Mouse (Mus musculus): ENCODE measurements at regions not wholly inside any gene's neighbourhood (a gene's known extent, or its start where the extent isn't known, plus 50 kb on each side); places are given as distances from the start of the nearest gene placed in this dataset.

DNA sequence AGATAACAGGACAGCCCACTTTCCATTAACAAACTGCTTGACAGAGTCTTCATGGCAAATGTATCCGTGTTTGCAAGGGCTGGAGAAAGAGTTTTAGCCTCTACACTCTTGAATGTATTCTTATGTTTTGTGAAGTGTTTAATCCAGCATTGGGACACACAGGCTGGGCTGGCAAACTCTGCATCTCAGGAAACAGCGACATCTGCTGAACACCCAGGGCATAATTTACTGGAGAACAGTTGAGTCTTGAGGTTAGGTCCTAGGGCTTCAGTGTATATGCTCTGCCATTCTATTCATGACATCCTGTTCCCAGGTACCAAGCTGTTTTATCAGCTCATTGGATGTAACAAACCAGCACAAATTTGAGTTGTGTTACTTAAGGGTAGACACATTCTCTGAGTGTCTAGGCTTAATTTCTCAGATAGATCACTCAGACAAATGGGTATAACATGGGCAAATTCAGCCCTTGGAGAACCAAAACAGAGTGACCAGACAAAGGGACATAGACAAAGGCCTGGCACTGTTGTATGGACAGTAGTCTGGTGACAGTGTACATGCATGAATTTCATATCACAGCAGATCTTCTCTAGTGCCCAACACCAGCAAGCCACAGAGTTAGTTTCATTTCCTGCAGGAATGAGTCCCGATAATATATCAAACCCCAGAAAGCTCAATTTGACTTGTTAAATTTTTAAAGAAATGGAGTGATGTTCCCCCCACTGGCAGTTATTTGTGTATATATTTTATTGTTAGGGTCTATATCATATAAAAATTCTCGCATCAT lies 477.9 kb downstream of the Bmp2 start:
- 66% methylated on average over 4 of the region's 4 CpGs for WGBS
- H3K27ac ChIP-seq: no peak overlapping the region
- H3K4me3 ChIP-seq (replicated peaks; ENCODE audit: low read length): no peak overlapping the region
- no peaks in the 10 kb centered on the region for H3K36me3 ChIP-seq (replicated peaks; ENCODE audit: control insufficient read depth, insufficient read depth)
- no peaks in the 10 kb centered on the region for H3K9me3 ChIP-seq (ENCODE audit: control insufficient read depth, low read length)
- no peak overlapping the region for H3K9ac ChIP-seq
- no peak for ATAC-seq (ENCODE audit: low FRiP score)
- H3K4me2 ChIP-seq (replicated peaks): no peak overlapping the region
- H3K4me1 ChIP-seq (replicated peaks; ENCODE audit: control insufficient read depth, insufficient read depth, low read length): no peaks in the 10 kb centered on the region
- DNase-seq (ENCODE audit: low spot score): peak; percentile 44
- no peaks in the 10 kb centered on the region for H3K27me3 ChIP-seq (ENCODE audit: control insufficient read depth, insufficient read depth, low read length)

GRCm38 (mm10) chr2:134029153-134029552 lies 477.2 kb downstream of the Bmp2 start:
- no peaks in the 10 kb centered on the region for H3K9me3 ChIP-seq (ENCODE audit: control insufficient read depth, low read length)
- H3K27ac ChIP-seq: no peak overlapping the region
- no peak for ATAC-seq (ENCODE audit: low FRiP score)
- no peaks in the 10 kb centered on the region for H3K27me3 ChIP-seq (ENCODE audit: control insufficient read depth, insufficient read depth, low read length)
- H3K4me1 ChIP-seq (replicated peaks; ENCODE audit: control insufficient read depth, insufficient read depth, low read length): no peaks in the 10 kb centered on the region
- DNase-seq (ENCODE audit: low spot score): no peak
- H3K4me2 ChIP-seq (replicated peaks): no peak overlapping the region
- H3K4me3 ChIP-seq (replicated peaks; ENCODE audit: low read length): no peak overlapping the region
- 83% methylated on average over 2 of the region's 2 CpGs for WGBS
- H3K36me3 ChIP-seq (replicated peaks; ENCODE audit: control insufficient read depth, insufficient read depth): no peaks in the 10 kb centered on the region
- no peak overlapping the region for H3K9ac ChIP-seq

DNA sequence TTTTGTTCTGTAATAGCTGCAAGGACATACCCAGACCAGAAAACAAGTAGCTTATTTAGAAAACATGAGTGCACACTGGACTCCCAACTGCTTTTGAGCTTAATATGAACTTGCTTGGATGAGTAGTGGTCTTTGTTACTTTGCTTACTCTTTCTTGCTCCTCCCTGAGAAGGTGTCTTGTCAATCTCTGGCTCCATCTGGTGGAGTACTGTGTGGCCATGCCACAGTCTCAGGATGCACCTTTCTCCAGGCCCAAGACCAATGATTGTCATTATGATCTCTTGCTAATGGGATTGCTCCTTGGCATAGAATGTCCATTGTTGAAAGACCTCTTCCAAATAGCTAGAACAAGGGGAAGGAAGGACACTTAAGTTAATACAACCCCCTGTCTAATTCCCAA lies 465.1 kb downstream of the Bmp2 start:
- Histone ChIP-seq H3K4me1 (replicated peaks; ENCODE audit: control insufficient read depth, insufficient read depth, low read length) (no peaks in the 10 kb centered on the region), H3K4me2 (replicated peaks) (no peak overlapping the region)
- 0 out of 2 replicates have a peak, but pooled peaks have one; percentile 57 for ATAC-seq (ENCODE audit: low FRiP score)

DNA sequence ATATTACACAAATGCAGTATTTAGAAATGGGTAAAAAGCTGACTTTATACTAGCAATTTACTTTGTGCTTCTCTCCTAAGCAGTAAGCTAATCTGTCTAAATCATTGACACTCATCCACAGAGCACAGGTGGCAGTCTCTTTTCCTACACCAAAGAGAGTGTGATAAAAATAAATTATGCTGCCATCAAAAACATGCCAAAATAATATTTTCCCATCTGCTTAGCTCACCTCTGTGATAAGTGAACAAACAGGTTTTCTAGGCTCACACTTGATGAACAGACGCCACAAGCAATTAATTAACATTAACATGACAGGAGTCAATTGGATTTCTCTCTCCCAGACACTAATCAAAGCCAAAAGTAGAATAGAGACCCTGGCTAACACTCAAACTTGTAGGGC lies 451.2 kb downstream of the Bmp2 start:
- 50% methylated on average over 1 of the region's 1 CpGs for WGBS
- no peak for ATAC-seq (ENCODE audit: low FRiP score)
- H3K9me3 ChIP-seq (ENCODE audit: control insufficient read depth, low read length): no peaks in the 10 kb centered on the region

More for the DNA sequence above, 465.1 kb downstream of the Bmp2 start:
- H3K4me3 ChIP-seq (replicated peaks; ENCODE audit: low read length): no peak overlapping the region
- no peak overlapping the region for H3K27ac ChIP-seq
- no peak overlapping the region for H3K9ac ChIP-seq
- DNase-seq (ENCODE audit: low spot score): peak; percentile 56
- no peaks in the 10 kb centered on the region for H3K27me3 ChIP-seq (ENCODE audit: control insufficient read depth, insufficient read depth, low read length)
- H3K9me3 ChIP-seq (ENCODE audit: control insufficient read depth, low read length): no peaks in the 10 kb centered on the region
- H3K36me3 ChIP-seq (replicated peaks; ENCODE audit: control insufficient read depth, insufficient read depth): no peaks in the 10 kb centered on the region

DNA sequence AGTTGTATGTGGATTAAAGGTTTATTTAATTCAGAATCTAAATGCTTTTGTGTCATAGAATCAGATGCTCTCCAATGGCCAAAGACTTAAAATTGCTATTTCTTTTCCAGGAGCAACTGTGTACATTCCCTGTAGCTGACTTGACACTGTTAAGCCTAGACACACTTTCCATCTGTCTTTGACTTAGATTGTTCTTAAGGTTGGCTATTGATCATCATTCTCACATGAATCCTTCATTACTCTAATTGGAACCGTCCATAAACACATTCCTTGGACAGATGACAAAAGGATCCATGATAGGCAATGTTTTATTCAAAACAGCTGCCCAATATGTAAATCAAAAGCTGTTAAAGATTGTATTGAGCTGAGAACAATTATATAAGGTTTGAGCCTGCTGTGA lies 442.8 kb downstream of the Bmp2 start:
- H3K4me2 ChIP-seq (replicated peaks): no peak overlapping the region
- DNase-seq (ENCODE audit: low spot score): no peak
- H3K9ac ChIP-seq: no peak overlapping the region

More for the DNA sequence above, 451.2 kb downstream of the Bmp2 start:
- no peak overlapping the region for H3K4me2 ChIP-seq (replicated peaks)
- H3K27ac ChIP-seq: no peak overlapping the region
- H3K4me3 ChIP-seq (replicated peaks; ENCODE audit: low read length): no peak overlapping the region
- H3K4me1 ChIP-seq (replicated peaks; ENCODE audit: control insufficient read depth, insufficient read depth, low read length): no peaks in the 10 kb centered on the region
- no peaks in the 10 kb centered on the region for H3K36me3 ChIP-seq (replicated peaks; ENCODE audit: control insufficient read depth, insufficient read depth)
- no peak overlapping the region for H3K9ac ChIP-seq
- no peak for DNase-seq (ENCODE audit: low spot score)
- no peaks in the 10 kb centered on the region for H3K27me3 ChIP-seq (ENCODE audit: control insufficient read depth, insufficient read depth, low read length)

GRCm38 (mm10) chr2:133994337-133994736 lies 442.4 kb downstream of the Bmp2 start:
- no peak overlapping the region for H3K4me3 ChIP-seq (replicated peaks; ENCODE audit: low read length)
- H3K9me3 ChIP-seq (ENCODE audit: control insufficient read depth, low read length): no peaks in the 10 kb centered on the region
- H3K27me3 ChIP-seq (ENCODE audit: control insufficient read depth, insufficient read depth, low read length): no peaks in the 10 kb centered on the region
- no peaks in the 10 kb centered on the region for H3K4me1 ChIP-seq (replicated peaks; ENCODE audit: control insufficient read depth, insufficient read depth, low read length)
- H3K4me2 ChIP-seq (replicated peaks): no peak overlapping the region
- ATAC-seq (ENCODE audit: low FRiP score): no peak
- 78% methylated on average over 9 of the region's 9 CpGs for WGBS
- no peak overlapping the region for H3K9ac ChIP-seq
- DNase-seq (ENCODE audit: low spot score): no peak
- H3K27ac ChIP-seq: no peak overlapping the region
- H3K36me3 ChIP-seq (replicated peaks; ENCODE audit: control insufficient read depth, insufficient read depth): no peaks in the 10 kb centered on the region

More for the DNA sequence above, 442.8 kb downstream of the Bmp2 start:
- Histone ChIP-seq H3K27me3 (ENCODE audit: control insufficient read depth, insufficient read depth, low read length) (no peaks in the 10 kb centered on the region), H3K27ac (no peak overlapping the region), H3K36me3 (replicated peaks; ENCODE audit: control insufficient read depth, insufficient read depth) (no peaks in the 10 kb centered on the region), H3K4me1 (replicated peaks; ENCODE audit: control insufficient read depth, insufficient read depth, low read length) (no peaks in the 10 kb centered on the region), H3K9me3 (ENCODE audit: control insufficient read depth, low read length) (no peaks in the 10 kb centered on the region), H3K4me3 (replicated peaks; ENCODE audit: low read length) (no peak overlapping the region)
- 32% methylated on average over 1 of the region's 1 CpGs for WGBS
- ATAC-seq (ENCODE audit: low FRiP score): no peak

DNA sequence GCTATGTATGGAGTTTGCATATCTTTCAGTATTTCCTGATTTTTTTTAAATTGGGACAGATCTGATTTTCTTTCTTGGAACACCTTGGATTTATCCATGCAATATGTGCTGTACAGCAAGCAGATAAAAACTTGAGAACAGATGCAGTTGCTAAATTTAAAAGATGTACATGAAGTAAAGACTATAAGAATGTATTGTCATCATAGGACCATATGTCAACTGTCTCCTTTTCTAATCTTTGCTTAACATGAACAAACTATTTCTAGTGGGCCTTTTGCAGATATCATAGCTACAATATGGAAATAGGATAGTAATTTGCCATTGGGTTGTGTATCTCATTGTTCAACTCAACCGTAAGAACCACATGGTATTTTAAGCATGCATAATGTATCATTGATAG lies 435.7 kb downstream of the Bmp2 start:
- no peak overlapping the region for H3K9ac ChIP-seq
- ATAC-seq (ENCODE audit: low FRiP score): no peak
- no peaks in the 10 kb centered on the region for H3K4me1 ChIP-seq (replicated peaks; ENCODE audit: control insufficient read depth, insufficient read depth, low read length)
- H3K27me3 ChIP-seq (ENCODE audit: control insufficient read depth, insufficient read depth, low read length): no peaks in the 10 kb centered on the region
- H3K4me3 ChIP-seq (replicated peaks; ENCODE audit: low read length): no peak overlapping the region
- WGBS: 81% methylated on average over 1 of the region's 1 CpGs
- H3K9me3 ChIP-seq (ENCODE audit: control insufficient read depth, low read length): no peaks in the 10 kb centered on the region
- H3K4me2 ChIP-seq (replicated peaks): no peak overlapping the region
- no peak overlapping the region for H3K27ac ChIP-seq
- no peaks in the 10 kb centered on the region for H3K36me3 ChIP-seq (replicated peaks; ENCODE audit: control insufficient read depth, insufficient read depth)
- no peak for DNase-seq (ENCODE audit: low spot score)

Data from hindbrain, embryonic 14.5 days (tissue).